Comparison of ENCODE assay signal across 14 mouse cellular contexts in genomic region chr9:66682822-66683221, GRCm38 (mm10). TPM values are rescaled to one million over a fixed set of nuclear protein-coding genes. Genes with fewer than 3 reads are reported as not detected.
A peak's percentile ranks its signal among the peaks of the same experiment; 100 is the strongest.
DNase-seq lines count a peak whose midpoint lies in the region; ATAC-seq lines count a peak whose summit lies in the region.
"Had no signal": no experiment of that assay in that cellular context is flagged by ENCODE, and none has a peak within 500 bp of the region (broad histone marks: within the 10 kb centered on the region; RNA-seq: fewer than 3 reads in every experiment).

No protein-coding gene starts in this region.

- DNase-seq in 3134 (ENCODE audit: extremely low read depth, insufficient read length, low spot score) (peak; percentile 57), A20 (ENCODE audit: low read depth, low spot score) (peak; percentile 32)
- peak; percentile 32 for DNase-seq in c-Kit-positive CD71-negative TER-119-negative erythroid progenitor cells, embryonic 14.5 days (ENCODE audit: low read depth)
- DNase-seq in urinary bladder, postnatal 36 days (ENCODE audit: low spot score in 2 of 2), result no peak
- DNase-seq in right cerebral cortex, adult 18-20 months, result no peak
- DNase-seq in adrenal gland, adult 8-10 months, result no peak
- DNase-seq in urinary bladder, postnatal 25 days (ENCODE audit: low spot score), result no peak
- DNase-seq: cerebellum, adult 9-11 months; kidney, adult 11 months; kidney, postnatal 14 days; left cerebral cortex, postnatal 4 days; midbrain, embryonic 14.5 days; thymus, adult 2 months had no signal

- ATAC-seq in megakaryocyte, adult 5-6 weeks (ENCODE audit: poor library complexity, severe bottlenecking), result peak; percentile 92

RNA-seq across cellular contexts. Expression of gene Car12, which starts 30.7 kb away (rescaled TPM):
- total RNA-seq in megakaryocyte, adult 5-6 weeks (2015), result 0.09 and 0.16 TPM in 2 replicates
- 0.11 TPM in 1 of 2 replicates, not detected in the other for total RNA-seq in megakaryocyte, adult 5-6 weeks (2017)
- total RNA-seq in adrenal gland, adult 8-10 months (2022), result 1 to 10 TPM in 1 of 4 experiments, under 1 TPM in 3; 0.31 to 1.5 (median 0.65) TPM

Comparison
In these comparisons a context has a peak if more than half of its experiments do, and no peak if none do; other contexts are left out.
1. DNase-seq: peak in 3134 (single experiment), A20 (single experiment) and c-Kit-positive CD71-negative TER-119-negative erythroid progenitor cells, embryonic 14.5 days (single experiment); none in urinary bladder, postnatal 36 days (0 of 2), right cerebral cortex, adult 18-20 months (single experiment), adrenal gland, adult 8-10 months (single experiment) and urinary bladder, postnatal 25 days (single experiment).